Mouse (Mus musculus) gastrocnemius, postnatal 14 days (tissue): ENCODE results near the gene Thsd7a. TPM values are rescaled to one million over a fixed set of nuclear protein-coding genes. Genes with fewer than 3 reads are reported as not detected.

Experiments used
- DNase-seq: peaks from one replicate; pipeline ENCODE4 v3.0.0; 2021; ENCODE audit warnings: mixed read lengths
- intact Hi-C: fragments of 180-260 bp; cut with DNase I; formaldehyde crosslinking; loops from one replicate; pipeline ENCODE4 v1.15.1; 2025; ENCODE audit warnings: low total_unique reads
- total RNA-seq, 2 experiments: library from RNA; stranded (reverse); gene quantifications; 2 replicates each; pipeline ENCODE4 v1.2.3; 2021

Thsd7a gene
- total RNA-seq, 2 experiments from 2014 or later: 2.3 to 2.8 TPM

- no peak for DNase-seq
- intact Hi-C loops: no loop called here
Measured at GRCm38 (mm10) chr6:12699089-12699488, 50.1 kb downstream of the Thsd7a start.

GRCm38 (mm10) chr6:12693689-12694088 lies 55.5 kb downstream of the Thsd7a start:
- DNase-seq: no peak
- intact Hi-C loops: no loop called here

DNA sequence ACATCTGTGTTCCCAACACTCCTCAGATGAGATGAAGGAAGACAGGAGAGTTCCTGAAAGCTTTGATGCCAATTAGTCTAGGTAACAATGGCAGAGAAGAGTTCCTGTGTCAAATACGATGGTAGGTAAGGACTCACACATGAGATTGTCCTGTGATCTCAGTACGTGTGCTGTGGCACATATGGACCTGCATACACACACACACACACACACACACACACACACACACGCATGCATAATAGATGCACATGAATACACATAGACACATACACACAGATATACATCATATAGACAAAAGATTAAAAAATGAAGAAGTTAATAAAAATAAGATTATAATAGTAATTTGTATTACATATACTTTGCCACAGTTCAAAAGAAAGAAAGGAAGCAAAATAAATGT lies 56.0 kb downstream of the Thsd7a start:
- no peak for DNase-seq
- intact Hi-C loops: no loop called here

GRCm38 (mm10) chr6:12649633-12650032 lies 99.6 kb downstream of the Thsd7a start:
- DNase-seq: no peak
- intact Hi-C loops: no loop called here

- no peak for DNase-seq
- intact Hi-C loops: no loop called here
Measured at GRCm38 (mm10) chr6:12628637-12629246, 120.5 kb downstream of the Thsd7a start.

DNA sequence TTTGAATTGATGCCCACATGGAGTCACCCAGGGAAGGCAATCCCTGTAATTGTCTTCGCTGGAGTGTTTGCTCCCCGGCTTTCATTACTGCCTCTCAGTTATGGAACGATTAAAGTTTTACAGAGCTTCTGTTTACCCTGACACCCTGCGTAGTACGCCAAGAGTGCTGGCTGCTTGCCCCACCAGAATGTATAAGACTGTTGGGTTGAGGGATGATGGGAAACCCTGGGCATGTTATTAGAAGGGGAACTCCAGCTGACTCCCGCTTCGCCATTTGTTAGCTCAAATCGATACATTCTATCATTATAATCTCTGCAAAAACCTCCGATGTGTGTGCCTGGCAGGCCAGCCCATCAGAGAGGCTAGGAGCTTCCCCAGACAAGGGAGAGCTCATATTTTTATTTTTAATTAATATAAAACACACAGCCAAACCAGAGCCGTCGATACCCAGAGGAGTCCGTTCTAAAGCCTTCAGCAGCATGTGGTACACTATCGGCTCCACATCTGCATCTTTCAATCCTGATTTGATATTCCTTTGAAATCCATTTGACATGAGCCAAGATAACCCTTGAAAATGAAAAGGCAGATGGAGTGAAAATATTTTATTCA lies 142.5 kb downstream of the Thsd7a start:
- DNase-seq: no peak
- intact Hi-C loops: no loop called here

GRCm38 (mm10) chr6:12602927-12603326 lies 146.3 kb downstream of the Thsd7a start:
- DNase-seq: no peak
- intact Hi-C loops: no loop called here

- no peak for DNase-seq
Measured at GRCm38 (mm10) chr6:12602161-12602560, 147.0 kb downstream of the Thsd7a start.

GRCm38 (mm10) chr6:12584456-12584855 lies 164.8 kb downstream of the Thsd7a start:
- intact Hi-C loops: no loop called here

More at GRCm38 (mm10) chr6:12602161-12602560, 147.0 kb downstream of the Thsd7a start:
- intact Hi-C loops: no loop called here

GRCm38 (mm10) chr6:12581143-12581542 lies 168.1 kb downstream of the Thsd7a start:
- intact Hi-C loops: no loop called here

More at GRCm38 (mm10) chr6:12584456-12584855, 164.8 kb downstream of the Thsd7a start:
- no peak for DNase-seq

DNA sequence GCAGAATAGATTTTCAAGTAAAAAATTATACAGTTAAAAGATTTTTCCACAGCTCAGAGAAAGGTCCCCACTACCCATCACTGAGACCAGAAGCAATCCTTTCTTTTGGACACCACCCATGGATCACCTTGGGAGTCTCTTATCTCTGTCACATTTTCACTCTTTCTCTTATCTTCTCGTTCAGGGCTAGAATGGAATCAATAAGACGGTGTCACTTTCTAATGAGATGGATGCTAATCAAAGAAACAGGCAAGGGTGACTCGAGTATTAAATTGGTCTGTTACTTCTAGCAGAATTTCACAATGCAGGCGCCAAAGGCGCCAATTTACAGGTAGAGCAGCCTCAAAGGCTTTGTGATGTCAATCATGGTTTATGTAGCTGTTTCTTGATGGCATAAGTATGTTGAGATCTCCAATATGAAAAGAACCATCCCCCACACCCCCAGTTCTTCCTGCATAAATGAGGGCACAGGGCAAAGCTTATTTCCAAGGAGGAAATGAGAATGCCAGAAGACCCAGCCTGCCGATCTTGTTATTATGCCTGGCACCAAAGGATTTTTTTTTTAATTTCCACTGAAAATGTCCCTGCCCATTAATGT lies 173.5 kb downstream of the Thsd7a start:
- intact Hi-C loops: no loop called here
- no peak for DNase-seq

More at GRCm38 (mm10) chr6:12581143-12581542, 168.1 kb downstream of the Thsd7a start:
- DNase-seq: no peak

DNA sequence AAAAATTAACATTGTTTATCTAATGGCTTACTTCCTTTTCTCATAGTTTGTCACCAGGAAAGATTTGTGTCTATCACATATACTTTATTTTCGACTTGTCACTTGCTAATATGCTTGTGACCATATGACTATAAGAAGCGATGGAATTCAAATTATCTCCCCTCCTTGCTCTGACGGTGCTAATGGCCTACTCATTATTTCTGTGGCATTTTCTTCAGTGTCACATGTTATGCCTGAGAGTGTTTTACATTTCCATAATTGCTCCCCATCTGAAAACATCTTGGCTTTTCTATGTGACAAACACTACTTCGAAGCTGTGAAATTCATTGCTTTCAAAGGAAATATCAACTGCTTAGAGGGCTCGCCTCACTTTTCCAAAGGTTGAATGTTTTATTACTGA lies 177.0 kb downstream of the Thsd7a start:
- DNase-seq: no peak
- intact Hi-C loops: no loop called here

DNA sequence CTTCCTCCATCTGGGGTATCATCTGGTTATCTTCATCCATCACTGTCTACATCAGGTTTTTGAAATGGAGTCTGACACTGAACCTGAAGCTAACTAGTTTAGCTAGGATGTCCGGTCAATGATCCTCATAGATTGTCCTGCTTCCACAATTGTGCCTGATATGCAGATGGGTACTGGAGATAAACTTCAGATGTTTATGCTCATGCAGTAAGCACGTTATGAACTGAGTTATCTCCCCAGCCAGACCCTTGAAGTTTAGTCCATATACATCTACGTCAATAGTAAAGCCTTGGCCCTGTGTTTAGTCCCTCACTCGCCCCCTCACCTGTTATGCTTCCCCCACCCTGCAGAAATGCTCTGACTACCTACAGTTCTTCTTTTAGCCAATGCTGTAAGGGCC lies 184.1 kb downstream of the Thsd7a start:
- intact Hi-C loops: no loop called here
- no peak for DNase-seq

DNA sequence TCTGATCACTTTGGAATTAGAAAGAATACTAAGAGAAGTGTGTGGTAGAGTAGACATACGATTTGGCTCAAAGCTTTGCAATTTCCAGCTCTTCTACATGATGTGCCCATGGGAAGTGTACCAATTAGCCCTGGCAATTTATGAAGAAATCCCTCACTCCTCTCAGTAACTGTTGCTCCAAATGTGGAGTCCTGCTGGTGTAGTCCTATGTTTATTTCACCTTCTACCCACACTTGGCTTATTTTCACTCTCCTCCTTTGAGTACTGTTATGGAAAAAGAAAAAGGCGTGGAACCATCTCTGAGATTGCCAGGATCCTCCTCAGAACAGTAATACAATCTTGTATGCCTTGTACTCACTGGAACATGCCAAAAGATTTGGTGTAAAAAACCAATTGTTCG lies 186.9 kb downstream of the Thsd7a start:
- DNase-seq: no peak
- intact Hi-C loops: no loop called here

GRCm38 (mm10) chr6:12560500-12560899 lies 188.7 kb downstream of the Thsd7a start:
- intact Hi-C loops: no loop called here
- no peak for DNase-seq

DNA sequence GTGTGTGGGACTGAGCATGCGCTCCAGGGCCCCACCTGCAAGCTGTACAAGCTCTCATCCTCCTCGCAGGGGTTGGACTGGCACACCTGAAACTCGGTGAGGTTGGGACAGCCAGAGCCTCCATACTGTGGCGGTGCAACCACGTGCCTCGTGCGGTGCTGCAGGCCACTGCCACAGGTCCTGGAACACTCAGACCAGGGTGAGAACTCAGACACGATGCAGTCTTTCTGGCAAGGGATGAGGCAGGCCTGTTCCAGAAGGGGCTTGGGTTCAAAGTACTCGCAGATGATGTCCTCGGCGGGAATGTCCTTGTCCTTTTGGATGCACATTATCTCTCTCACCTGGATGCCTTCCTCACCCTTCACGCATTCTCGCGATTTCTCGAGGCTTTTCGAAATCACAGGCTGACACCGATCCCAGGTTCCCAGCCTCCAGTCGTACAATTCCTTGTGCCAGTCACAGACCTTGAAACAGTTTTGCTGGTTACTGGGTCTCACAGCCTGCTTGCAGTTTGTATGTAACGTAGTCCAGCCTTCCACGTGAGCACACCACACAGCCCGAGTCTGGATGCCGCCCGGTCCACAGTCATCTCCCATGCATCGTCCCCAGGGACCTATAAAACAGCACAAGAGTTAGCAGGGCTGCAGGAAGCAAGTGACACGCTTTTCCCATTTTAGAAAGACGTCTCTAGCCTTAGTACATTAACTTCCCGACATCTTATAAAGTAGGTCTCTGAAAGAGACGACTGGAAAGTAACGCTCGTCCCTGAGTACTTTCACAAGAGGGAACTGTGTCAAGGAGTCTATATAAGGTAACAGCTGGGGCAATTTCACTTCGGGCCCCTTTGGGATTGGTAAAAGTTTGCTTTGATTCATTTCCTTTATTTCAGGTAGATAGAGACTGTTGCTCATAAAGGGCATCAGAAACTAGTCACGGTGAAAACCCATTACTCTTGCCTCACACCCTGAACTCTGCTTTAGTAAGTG lies 193.8 kb downstream of the Thsd7a start:
- intact Hi-C loops: no loop called here
- no peak for DNase-seq

DNA sequence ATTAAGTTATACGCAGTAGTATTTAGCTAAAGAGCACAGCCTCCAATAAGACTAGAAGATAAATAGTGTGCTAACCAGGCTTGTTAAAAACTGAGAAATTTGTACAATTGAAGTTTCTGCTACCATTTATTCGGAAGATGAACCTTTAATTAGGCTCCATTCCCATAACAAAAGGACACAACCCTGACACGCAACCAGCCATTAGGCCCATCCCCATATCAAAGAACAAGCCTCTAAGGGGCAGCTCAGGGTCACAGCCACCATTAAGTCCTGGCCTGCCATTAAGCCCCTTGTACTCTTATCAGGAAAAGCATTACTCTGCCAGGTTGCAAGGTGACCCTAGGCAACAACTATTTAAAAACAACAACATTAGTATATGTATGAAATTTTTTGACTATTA lies 198.0 kb downstream of the Thsd7a start:
- intact Hi-C loops: no loop called here
- DNase-seq: no peak

- DNase-seq: no peak
- intact Hi-C loops: no loop called here
Measured at GRCm38 (mm10) chr6:12550054-12550655, 199.1 kb downstream of the Thsd7a start.

GRCm38 (mm10) chr6:12544096-12544495 lies 205.1 kb downstream of the Thsd7a start:
- intact Hi-C loops: no loop called here
- no peak for DNase-seq

- intact Hi-C loops: no loop called here
Measured at GRCm38 (mm10) chr6:12542496-12542895, 206.7 kb downstream of the Thsd7a start.

More at GRCm38 (mm10) chr6:12542496-12542895, 206.7 kb downstream of the Thsd7a start:
- no peak for DNase-seq
